Mouse (Mus musculus) limb, embryonic 11.5 days (tissue): Measurements from ENCODE around the gene Uncx. TPM values are rescaled to one million over a fixed set of nuclear protein-coding genes. Genes with fewer than 3 reads are reported as not detected.
"Not testable (repeated sequence)": the region's sequence is repeated elsewhere in the genome, so short reads cannot be mapped to it uniquely, and the experiment has no call there.

ENCODE experiments used
- ATAC-seq: fragments of 200-750 bp; cut with Nextera tagmentation; 2 replicates; pipeline ENCODE4 v1.8.0; 2017; ENCODE audit warnings: low read depth; ENCODE audit not compliant: insufficient number of reproducible peaks, low FRiP score, low TSS enrichment
- DNase-seq: peaks from one replicate; pipeline ENCODE4 v3.0.0-alpha.2; 2015; ENCODE audit warnings: low spot score
- H3K27ac ChIP-seq: fragments of 300-500 bp; sonication (generic); replicated peaks from 2 replicates; pipeline ENCODE4 v1.5.1; 2014; ENCODE audit warnings: low read depth, mild to moderate bottlenecking, low read length
- H3K27me3 ChIP-seq: fragments of 300-500 bp; sonication (generic); 2 replicates; pipeline ENCODE4 v1.6.1; 2014; ENCODE audit warnings: mild to moderate bottlenecking, low read length, mixed read lengths; ENCODE audit not compliant: control insufficient read depth, insufficient read depth
- H3K36me3 ChIP-seq: fragments of 300-500 bp; sonication (generic); 2 replicates; pipeline ENCODE4 v1.6.1; 2014; ENCODE audit warnings: mild to moderate bottlenecking, low read length, moderate library complexity, mixed read lengths; ENCODE audit not compliant: control insufficient read depth, insufficient read depth
- H3K4me1 ChIP-seq: fragments of 300-500 bp; sonication (generic); 2 replicates; pipeline ENCODE4 v1.6.1; 2014; ENCODE audit warnings: low read length, mixed read lengths; ENCODE audit not compliant: control insufficient read depth, insufficient read depth
- H3K4me2 ChIP-seq: fragments of 300-500 bp; sonication (generic); 2 replicates; pipeline ENCODE4 v1.6.1; 2014; ENCODE audit warnings: low read depth, mild to moderate bottlenecking, moderate library complexity; ENCODE audit not compliant: severe bottlenecking
- H3K4me3 ChIP-seq: fragments of 300-500 bp; sonication (generic); 2 replicates; pipeline ENCODE4 v1.5.1; 2014; ENCODE audit warnings: low read depth, low read length
- H3K9ac ChIP-seq: fragments of 300-500 bp; sonication (generic); 2 replicates; pipeline ENCODE4 v1.6.1; 2014; ENCODE audit warnings: mild to moderate bottlenecking, low read length
- H3K9me3 ChIP-seq: fragments of 300-500 bp; sonication (generic); 2 replicates; pipeline ENCODE4 v1.6.1; 2016; ENCODE audit warnings: low read length; ENCODE audit not compliant: control insufficient read depth
- WGBS: fragments of 180-500 bp; shearing (Covaris S2); extraction: QIAGEN DNeasy Blood & Tissue Kit; methylation state at CpG from one replicate; pipeline ENCODE4 v1.1.7; 2014; 5-methylcytosine and 5-hydroxymethylcytosine counted together
- polyA plus RNA-seq: library from polyadenylated mRNA; unstranded; fragments of >200 nt; fragmentation: Nextera tagmentation; extraction: Ambion mirVana; gene quantifications from 2 replicates; pipeline ENCODE4 v1.2.1, GENCODE M21; 2014

Uncx gene
- polyA plus RNA-seq, 1 experiment from 2014 or later = 0.08 TPM

DNA sequence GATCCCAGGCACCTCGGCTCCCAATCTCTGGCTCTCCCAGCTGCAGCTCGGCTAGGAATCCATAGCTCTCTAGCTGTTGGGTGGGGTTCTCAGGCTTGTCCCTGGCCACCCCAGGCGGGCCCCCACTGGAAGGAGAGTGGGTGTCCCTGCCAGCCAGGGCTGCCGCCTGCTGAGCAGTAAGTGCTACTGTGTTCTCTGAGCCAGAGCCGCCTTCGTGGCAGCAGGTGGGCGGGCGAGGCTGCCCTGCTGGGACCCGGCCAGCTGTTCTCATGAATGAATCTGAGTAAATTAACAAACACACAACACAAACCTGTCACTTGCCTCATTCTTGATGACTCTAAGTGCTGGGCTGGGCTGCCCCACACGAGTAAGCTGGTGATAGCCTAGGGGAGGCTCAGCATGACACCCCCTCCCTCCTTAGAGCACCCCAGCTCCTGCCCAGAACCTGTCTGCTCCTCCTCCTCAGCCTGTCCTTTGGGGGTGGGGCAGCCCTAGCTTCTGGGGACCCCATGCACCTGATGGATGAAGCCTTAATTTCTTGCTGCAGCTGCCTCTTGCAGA is 38.1 kb downstream of the Uncx start:
- Histone ChIP-seq H3K9me3 (no peaks in the 10 kb centered on the region), H3K4me2 (no peak overlapping the region), H3K9ac (no peak overlapping the region), H3K36me3 (no peaks in the 10 kb centered on the region), H3K4me1 (0 out of 2 replicates have a peak, but pooled peaks cover 6% of the 10 kb centered on the region), H3K4me3 (no peak overlapping the region), H3K27me3 (peaks cover 71% of the 10 kb centered on the region), H3K27ac (no peak overlapping the region)
- ATAC-seq (no peak), DNase-seq (no peak)
- 2% methylated on average over 10 of the region's 10 CpGs for WGBS

GRCm38 (mm10) chr5:139584971-139585747 is 41.9 kb downstream of the Uncx start:
- Histone ChIP-seq H3K9me3 (0 out of 2 replicates have a peak, but pooled peaks cover 4% of the 10 kb centered on the region), H3K4me2 (no peak overlapping the region), H3K4me3 (no peak overlapping the region), H3K4me1 (0 out of 2 replicates have a peak, but pooled peaks cover 6% of the 10 kb centered on the region), H3K36me3 (no peaks in the 10 kb centered on the region), H3K27ac (no peak overlapping the region), H3K9ac (no peak overlapping the region), H3K27me3 (peaks cover 74% of the 10 kb centered on the region)
- 3% methylated on average over 39 of the region's 39 CpGs for WGBS
- DNase-seq = peak; percentile 38
- no peak for ATAC-seq

GRCm38 (mm10) chr5:139585748-139586060 is 42.4 kb downstream of the Uncx start:
- H3K9ac ChIP-seq = no peak overlapping the region
- H3K4me1 ChIP-seq = 0 out of 2 replicates have a peak, but pooled peaks cover 6% of the 10 kb centered on the region
- 8% methylated on average over 8 of the region's 8 CpGs for WGBS
- no peak overlapping the region for H3K27ac ChIP-seq
- 0 out of 2 replicates have a peak, but pooled peaks cover 4% of the 10 kb centered on the region for H3K9me3 ChIP-seq
- DNase-seq = peak; percentile 40
- H3K27me3 ChIP-seq = peaks cover 69% of the 10 kb centered on the region
- ATAC-seq = no peak
- no peak overlapping the region for H3K4me2 ChIP-seq
- H3K36me3 ChIP-seq = no peaks in the 10 kb centered on the region
- no peak overlapping the region for H3K4me3 ChIP-seq

- H3K27me3 ChIP-seq = peaks cover 52% of the 10 kb centered on the region
- DNase-seq, H3K27ac ChIP-seq, H3K36me3 ChIP-seq, H3K4me2 ChIP-seq, H3K9ac ChIP-seq, H3K9me3 ChIP-seq, H3K4me1 ChIP-seq, ATAC-seq, H3K4me3 ChIP-seq: not testable (repeated sequence)
- 82% methylated on average over 4 of the region's 5 CpGs for WGBS
Measured at GRCm38 (mm10) chr5:139587459-139587858, 44.2 kb downstream of the Uncx start.

DNA sequence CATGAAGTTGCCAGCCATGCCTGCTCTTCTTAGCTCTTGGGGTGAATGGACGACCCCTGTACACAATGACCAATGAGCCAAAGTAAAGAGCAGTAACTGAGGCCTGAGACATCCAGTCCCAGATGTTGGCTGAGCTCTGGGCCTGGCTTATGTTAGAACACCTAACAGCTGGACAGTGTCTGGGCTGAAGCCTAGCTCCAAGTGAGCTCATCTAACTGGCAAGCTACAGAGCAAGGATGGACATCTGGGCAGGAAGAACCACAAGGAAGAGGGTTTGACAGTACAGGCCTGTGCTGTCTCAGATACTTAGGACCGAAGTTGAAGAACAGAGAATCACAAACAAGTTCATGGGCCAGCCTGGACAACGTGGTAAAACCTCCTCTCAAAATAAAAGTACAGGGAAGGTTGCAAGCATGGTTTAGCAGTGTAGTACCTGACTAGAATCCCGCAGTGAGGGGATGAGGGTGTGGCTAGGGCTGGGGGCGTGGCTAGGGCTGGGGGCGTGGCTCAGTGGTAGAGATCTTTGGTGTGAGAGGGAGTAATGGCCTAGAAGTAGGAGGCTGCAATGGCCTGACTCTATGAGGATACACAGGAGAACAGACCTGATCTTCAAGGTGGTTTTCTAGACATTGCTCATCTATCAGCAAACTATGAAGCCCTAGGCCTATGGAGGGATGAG is 47.5 kb downstream of the Uncx start:
- not testable (repeated sequence) for H3K36me3 ChIP-seq, H3K9me3 ChIP-seq, H3K27ac ChIP-seq, H3K4me3 ChIP-seq, H3K4me1 ChIP-seq, DNase-seq, H3K9ac ChIP-seq, H3K4me2 ChIP-seq
- 32% methylated on average over 6 of the region's 6 CpGs for WGBS
- ATAC-seq = 0 out of 2 replicates have a peak, but pooled peaks have one; percentile 20
- peaks cover 42% of the 10 kb centered on the region for H3K27me3 ChIP-seq

GRCm38 (mm10) chr5:139592011-139592410 is 48.7 kb downstream of the Uncx start:
- 84% methylated on average over 3 of the region's 3 CpGs for WGBS
- DNase-seq (no peak), ATAC-seq (no peak)
- H3K27ac ChIP-seq = no peak overlapping the region
- H3K9me3 ChIP-seq = 0 out of 2 replicates have a peak, but pooled peaks cover 4% of the 10 kb centered on the region
- no peak overlapping the region for H3K9ac ChIP-seq
- H3K4me2 ChIP-seq = no peak overlapping the region
- H3K4me3 ChIP-seq = no peak overlapping the region
- peaks cover 31% of the 10 kb centered on the region for H3K27me3 ChIP-seq
- no peaks in the 10 kb centered on the region for H3K4me1 ChIP-seq
- H3K36me3 ChIP-seq = no peaks in the 10 kb centered on the region

DNA sequence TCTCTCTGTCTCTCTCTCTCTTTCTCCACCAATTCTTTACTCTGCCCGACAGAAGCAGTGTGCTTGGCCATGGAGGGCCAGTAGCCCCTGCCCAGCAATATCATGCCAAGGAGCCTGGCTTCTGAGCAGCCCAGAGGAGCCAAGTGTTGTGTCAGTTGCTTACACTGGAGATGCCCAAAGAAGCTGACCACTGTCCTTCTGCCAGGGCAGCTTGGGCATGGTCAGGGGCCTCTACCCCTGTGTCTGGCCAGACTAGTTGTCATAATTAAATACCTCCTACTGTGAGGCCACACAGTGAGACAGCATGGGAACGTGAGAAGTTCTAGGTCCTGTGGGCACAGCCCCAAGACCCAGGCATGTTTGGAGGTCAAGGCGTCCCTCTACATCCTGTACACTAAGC is 49.6 kb downstream of the Uncx start:
- H3K27me3 ChIP-seq = peaks cover 35% of the 10 kb centered on the region
- H3K36me3 ChIP-seq = no peaks in the 10 kb centered on the region
- 0 out of 2 replicates have a peak, but pooled peaks cover 2% of the 10 kb centered on the region for H3K9me3 ChIP-seq
- 66% methylated on average over 3 of the region's 3 CpGs for WGBS
- no peak overlapping the region for H3K4me2 ChIP-seq
- H3K27ac ChIP-seq = no peak overlapping the region
- ATAC-seq = no peak
- no peak overlapping the region for H3K9ac ChIP-seq
- no peak for DNase-seq
- no peak overlapping the region for H3K4me3 ChIP-seq
- no peaks in the 10 kb centered on the region for H3K4me1 ChIP-seq

DNA sequence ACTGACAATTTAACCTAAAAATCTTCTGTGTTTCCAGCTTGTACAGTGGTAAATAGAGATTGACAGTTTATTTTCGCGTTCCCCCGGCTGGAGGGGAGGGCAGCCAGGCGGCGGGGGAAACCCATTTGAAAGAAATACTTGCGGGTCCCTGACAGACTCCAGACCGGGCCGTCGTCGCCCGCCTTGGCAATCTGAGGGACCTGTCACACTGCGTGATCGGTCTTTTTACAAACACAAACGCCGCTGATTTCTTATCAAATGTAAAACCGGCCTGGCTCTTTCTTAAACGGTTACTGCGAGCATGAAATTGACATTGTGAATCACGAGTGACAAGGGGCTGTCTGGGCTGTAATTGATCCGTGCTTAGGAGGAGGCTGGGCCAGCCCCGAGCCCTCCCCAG is 50.5 kb downstream of the Uncx start:
- no peak for DNase-seq

More for the DNA sequence above, 50.5 kb downstream of the Uncx start:
- H3K9me3 ChIP-seq = no peaks in the 10 kb centered on the region
- peaks cover 4% of the 10 kb centered on the region for H3K4me1 ChIP-seq
- H3K9ac ChIP-seq = no peak overlapping the region
- no peak overlapping the region for H3K4me3 ChIP-seq
- ATAC-seq = no peak
- 10% methylated on average over 21 of the region's 21 CpGs for WGBS
- H3K27ac ChIP-seq = no peak overlapping the region
- no peak overlapping the region for H3K4me2 ChIP-seq
- peaks cover 44% of the 10 kb centered on the region for H3K27me3 ChIP-seq
- no peaks in the 10 kb centered on the region for H3K36me3 ChIP-seq
